Mouse (Mus musculus) E14TG2a.4 (cell line): ENCODE results near the gene Zdhhc16.

Experiments
- CTCF ChIP-seq: conservative IDR thresholded peaks from 2 replicates; pipeline ENCODE4 v1.5.1; 2014; ENCODE audit warnings: low read length
- POU5F1 ChIP-seq: IDR thresholded peaks from 2 replicates; pipeline ENCODE4 v1.6.1; 2014; ENCODE audit warnings: low read length, borderline replicate concordance

DNA sequence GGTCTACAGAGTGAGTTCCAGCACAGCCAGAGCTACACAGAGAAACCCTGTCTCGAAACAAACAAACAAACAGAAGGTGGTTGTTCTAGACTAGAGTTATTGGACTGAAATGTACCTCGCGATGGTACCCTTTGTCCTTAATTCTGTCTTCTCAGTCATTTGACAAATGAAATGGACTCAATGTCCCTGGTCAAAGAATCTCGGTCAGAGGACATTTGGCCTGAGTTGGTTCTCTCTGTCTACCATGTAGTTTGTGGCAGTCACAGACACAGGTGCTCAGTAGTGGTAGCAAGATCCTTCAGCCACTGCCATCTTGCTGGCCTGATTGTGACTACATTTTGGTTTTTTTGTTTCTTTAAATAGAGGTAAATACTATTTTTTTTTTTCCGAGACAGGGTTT, 52.7 kb downstream of the Zdhhc16 start:
- no peak for TF ChIP-seq CTCF
- TF ChIP-seq POU5F1: no peak
